Mouse (Mus musculus) MEL (cell line): Measurements from ENCODE around the gene Copg1.

Source experiments
- CHD2 ChIP-seq: IDR thresholded peaks from 2 replicates; pipeline ENCODE4 v1.6.1; 2011; ENCODE audit warnings: low read length, improper control_type of control experiment
- CTCF ChIP-seq, 3 experiments: IDR thresholded peaks in 2 of 3; conservative IDR thresholded peaks in 1 of 3; 2 replicates each; pipeline ENCODE4 v1.5.1; 2011 to 2012; ENCODE audit warnings: low read length in 3 of 3, low read depth in 2 of 3, mild to moderate bottlenecking in 2 of 3, improper control_type of control experiment in 1 of 3, inconsistent platforms in 1 of 3, mixed read lengths in 1 of 3, moderate library complexity in 1 of 3; ENCODE audit not compliant: control insufficient read depth in 1 of 3, insufficient read depth in 1 of 3, poor library complexity in 1 of 3, severe bottlenecking in 1 of 3
- EP300 ChIP-seq, 2 experiments: IDR thresholded peaks; 2 replicates each; pipeline ENCODE4 v1.6.1; 2011; ENCODE audit warnings: improper control_type of control experiment in 2 of 2, low read length in 2 of 2, low read depth in 1 of 2, mild to moderate bottlenecking in 1 of 2
- GATA1 ChIP-seq: IDR thresholded peaks from 2 replicates; pipeline ENCODE4 v1.6.1; 2011; ENCODE audit warnings: low read depth, low read length, improper control_type of control experiment
- HCFC1 ChIP-seq: IDR thresholded peaks from 2 replicates; pipeline ENCODE4 v1.6.1; 2012; ENCODE audit warnings: low read depth, mild to moderate bottlenecking, inconsistent platforms, low read length, improper control_type of control experiment, moderate library complexity
- KAT2A ChIP-seq: conservative IDR thresholded peaks from 2 replicates; pipeline ENCODE4 v1.6.1; 2012; ENCODE audit warnings: low read depth, low read length, improper control_type of control experiment, inconsistent platforms
- MAX ChIP-seq: IDR thresholded peaks from 2 replicates; pipeline ENCODE4 v1.6.1; 2011; ENCODE audit warnings: low read length, improper control_type of control experiment
- MAZ ChIP-seq: IDR thresholded peaks from 2 replicates; pipeline ENCODE4 v1.6.1; 2012; ENCODE audit warnings: low read depth, mild to moderate bottlenecking, inconsistent platforms, low read length, improper control_type of control experiment
- MXI1 ChIP-seq: IDR thresholded peaks from 2 replicates; pipeline ENCODE4 v1.6.1; 2011; ENCODE audit warnings: mild to moderate bottlenecking, low read depth, low read length, improper control_type of control experiment
- MYB ChIP-seq: IDR thresholded peaks from 2 replicates; pipeline ENCODE4 v1.6.1; 2011; ENCODE audit warnings: mild to moderate bottlenecking, low read depth, low read length, improper control_type of control experiment
- NELFE ChIP-seq: IDR thresholded peaks from 2 replicates; pipeline ENCODE4 v1.6.1; 2011; ENCODE audit warnings: low read depth, low read length, improper control_type of control experiment
- POLR2A ChIP-seq, 2 experiments: IDR thresholded peaks; 2 replicates each; pipeline ENCODE4 v1.6.1; 2011 to 2012; ENCODE audit warnings: low read length in 2 of 2, mild to moderate bottlenecking in 2 of 2, control low read depth in 1 of 2, improper control_type of control experiment in 1 of 2, low read depth in 1 of 2, moderate library complexity in 1 of 2; ENCODE audit not compliant: control insufficient read depth in 1 of 2, insufficient read depth in 1 of 2, poor library complexity in 1 of 2
- SMC3 ChIP-seq: IDR thresholded peaks from 2 replicates; pipeline ENCODE4 v1.6.1; 2011; ENCODE audit warnings: low read depth, low read length, improper control_type of control experiment
- ZNF384 ChIP-seq: IDR thresholded peaks from 2 replicates; pipeline ENCODE4 v1.6.1; 2012; ENCODE audit warnings: low read depth, mild to moderate bottlenecking, inconsistent platforms, low read length, improper control_type of control experiment

DNA sequence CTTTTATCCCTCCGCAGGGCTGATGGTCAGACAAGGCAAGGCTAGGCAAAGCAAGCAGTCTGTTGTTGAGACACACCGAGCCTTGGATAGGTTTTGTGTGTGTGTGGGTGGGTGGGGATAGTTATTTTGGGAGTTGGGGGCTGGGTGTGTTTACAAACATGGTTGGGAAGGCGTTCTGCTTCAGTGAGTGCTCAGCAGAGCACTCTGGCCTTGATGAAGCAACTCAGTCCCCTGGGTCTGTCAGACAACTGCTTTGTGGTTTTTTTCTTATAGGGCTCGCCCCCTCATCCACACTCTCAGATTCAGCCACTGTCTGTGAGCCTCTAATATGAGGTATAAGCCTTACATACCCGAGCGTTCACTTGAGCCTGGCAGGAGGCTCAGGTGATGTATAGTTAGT is 23.9 kb downstream of the Copg1 start:
- no peak for TF ChIP-seq MAZ
- no peak for TF ChIP-seq GATA1
- TF ChIP-seq ZNF384: no peak
- no peak for TF ChIP-seq MAX
- no peak for TF ChIP-seq MYB
- TF ChIP-seq POLR2A (IDR thresholded peaks at IDR 0.05; ENCODE audit: control insufficient read depth in 1 of 2, insufficient read depth in 1 of 2, low read depth in 1 of 2, low read length in 2 of 2, poor library complexity in 1 of 2): no peak
- no peak for TF ChIP-seq CTCF (IDR thresholded peaks at IDR 0.05 in 2 of 3, conservative IDR thresholded peaks at IDR 0.05 in 1 of 3; ENCODE audit: control insufficient read depth in 1 of 3, insufficient read depth in 1 of 3, low read depth in 2 of 3, low read length in 3 of 3, poor library complexity in 1 of 3, severe bottlenecking in 1 of 3)
- no peak for TF ChIP-seq SMC3
- no peak for TF ChIP-seq NELFE
- no peak for TF ChIP-seq CHD2
- TF ChIP-seq KAT2A: no peak
- TF ChIP-seq EP300 (IDR thresholded peaks at IDR 0.05; ENCODE audit: low read depth in 1 of 2, low read length in 2 of 2): no peak
- TF ChIP-seq HCFC1: no peak
- no peak for TF ChIP-seq MXI1
